Mouse (Mus musculus): ENCODE results near the gene Maml1. TPM values are rescaled to one million over a fixed set of nuclear protein-coding genes. Genes with fewer than 3 reads are reported as not detected.
A peak's percentile ranks its signal among the peaks of the same experiment; 100 is the strongest.

Maml1 gene
- total RNA-seq, 2 experiments from 2014 or later, result 11.9 to 12.5 TPM

GRCm38 (mm10) chr11:50243926-50244325, 48.2 kb downstream of the Maml1 start:
- intact Hi-C loops (cut with DNase I), result no loop called here
- no peak for DNase-seq

GRCm38 (mm10) chr11:50240235-50240911, 51.7 kb downstream of the Maml1 start:
- DNase-seq, result no peak

GRCm38 (mm10) chr11:50238821-50239791, 53.0 kb downstream of the Maml1 start:
- intact Hi-C loops (cut with DNase I), result loop anchor here (10.0 kb wide), 1 partner anchor 126 kb away; no protein-coding TSS in a partner anchor
- no peak for DNase-seq

More at GRCm38 (mm10) chr11:50240235-50240911, 51.7 kb downstream of the Maml1 start:
- intact Hi-C loops (cut with DNase I), result no loop called here

DNA sequence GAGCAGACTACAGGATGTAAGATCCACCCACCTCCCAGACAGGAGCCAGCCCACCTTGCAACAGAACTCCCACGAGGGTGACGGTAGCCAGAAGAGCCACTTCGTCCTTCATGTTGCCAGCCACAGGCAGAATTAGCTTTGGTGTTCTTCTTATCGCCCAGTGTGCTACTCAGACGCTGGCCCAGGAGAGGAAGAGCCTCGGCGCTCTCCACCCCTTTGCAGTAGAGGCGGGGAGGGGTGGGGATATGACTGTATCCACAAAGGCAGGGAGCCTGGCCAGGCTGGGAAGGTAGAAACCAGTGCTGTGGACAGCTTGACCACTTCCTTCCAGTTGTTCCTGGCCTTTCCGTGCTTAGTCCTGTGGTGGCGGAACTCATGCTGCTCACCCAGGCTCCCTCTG, 53.8 kb downstream of the Maml1 start, which contains the start of gene Ltc4s:
TSS of gene Ltc4s (minus strand) at position 293 of the 400 bp plus-strand sequence.
- DNase-seq, result no peak
- intact Hi-C loops (cut with DNase I), result loop anchor here (10.0 kb wide), 1 partner anchor 126 kb away; no protein-coding TSS in a partner anchor

DNA sequence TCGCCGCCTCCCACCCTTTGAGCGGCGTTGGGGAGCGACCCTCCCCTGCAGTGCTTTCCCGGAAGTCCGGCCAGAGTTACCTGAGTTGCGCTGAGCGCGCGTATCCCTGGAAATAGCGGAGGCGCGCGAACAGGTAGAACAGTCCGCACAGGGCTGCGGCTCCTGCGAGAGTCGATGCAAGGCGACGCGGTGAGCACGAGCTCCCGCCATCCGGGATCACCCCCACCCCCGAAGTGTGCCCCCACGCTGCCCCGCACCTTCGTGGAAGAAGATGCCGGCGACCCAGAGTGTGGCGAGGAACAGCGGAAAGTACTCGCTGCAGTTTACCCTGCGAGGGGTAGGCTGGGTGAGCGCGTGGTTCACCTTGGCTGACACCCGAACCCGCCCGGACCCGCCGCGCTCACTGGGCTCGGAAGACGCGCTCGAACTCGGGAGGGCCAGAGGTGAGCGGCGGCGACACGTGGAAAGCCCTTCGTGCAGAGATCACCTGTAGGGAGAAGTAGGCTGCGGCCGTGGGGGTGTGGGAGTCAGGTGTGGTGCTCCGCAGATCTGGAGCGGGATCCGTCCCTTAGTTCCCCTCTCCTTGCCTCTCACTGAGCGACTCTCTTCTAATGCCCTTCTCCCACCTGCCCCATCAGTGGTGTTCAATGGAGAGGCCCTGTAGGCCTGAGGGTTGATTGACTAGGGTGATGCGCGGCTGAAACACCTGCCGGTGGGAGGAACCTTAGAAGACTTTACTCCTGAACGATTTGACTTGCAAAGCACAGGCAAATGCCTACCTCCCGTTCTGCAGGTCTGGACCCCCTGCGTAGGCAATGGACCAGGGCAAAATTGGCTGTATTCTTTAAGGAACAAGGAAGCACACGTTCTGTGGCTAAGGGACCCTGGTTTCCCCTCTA, 54.9 kb downstream of the Maml1 start:
- intact Hi-C loops (cut with DNase I), result loop anchor here (10.0 kb wide), 1 partner anchor 128 kb away; no protein-coding TSS in a partner anchor
- no peak for DNase-seq

DNA sequence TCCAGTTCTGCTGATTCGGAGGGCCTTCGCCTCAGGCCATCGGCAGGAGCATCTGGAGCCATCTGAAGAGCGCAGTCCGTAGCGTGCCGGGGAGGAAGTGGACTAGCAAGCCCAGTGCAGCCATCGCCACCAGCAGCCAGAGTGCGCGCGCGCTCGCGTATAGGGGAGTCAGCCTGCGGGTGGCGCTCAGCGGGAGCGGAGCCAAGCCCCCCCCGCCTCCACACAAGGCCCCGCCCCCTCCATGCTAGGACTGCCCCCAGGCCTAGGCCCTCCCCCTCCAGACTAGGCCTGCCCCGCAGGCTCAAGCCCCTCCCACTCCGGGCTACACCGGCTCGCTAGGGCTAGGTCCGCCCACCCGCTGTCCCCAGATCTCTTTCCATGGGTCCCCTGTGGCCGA, 55.6 kb downstream of the Maml1 start:
- intact Hi-C loops (cut with DNase I), result loop anchor here (10.0 kb wide), 1 partner anchor 128 kb away; no protein-coding TSS in a partner anchor

GRCm38 (mm10) chr11:50234606-50235005, 57.5 kb downstream of the Maml1 start:
- no peak for DNase-seq
- intact Hi-C loops (cut with DNase I), result loop anchor here (10.0 kb wide), 1 partner anchor 130 kb away; no protein-coding TSS in a partner anchor

More for the DNA sequence above, 55.6 kb downstream of the Maml1 start:
- DNase-seq, result peak; percentile 86

- intact Hi-C loops (cut with DNase I), result loop anchor here (10.0 kb wide), 1 partner anchor 131 kb away; no protein-coding TSS in a partner anchor
- no peak for DNase-seq
Measured at GRCm38 (mm10) chr11:50233993-50234392, 58.1 kb downstream of the Maml1 start.

- no peak for DNase-seq
- intact Hi-C loops (cut with DNase I), result loop anchor here (10.0 kb wide), 1 partner anchor 132 kb away; no protein-coding TSS in a partner anchor
Measured at GRCm38 (mm10) chr11:50233022-50233421, 59.1 kb downstream of the Maml1 start.

DNA sequence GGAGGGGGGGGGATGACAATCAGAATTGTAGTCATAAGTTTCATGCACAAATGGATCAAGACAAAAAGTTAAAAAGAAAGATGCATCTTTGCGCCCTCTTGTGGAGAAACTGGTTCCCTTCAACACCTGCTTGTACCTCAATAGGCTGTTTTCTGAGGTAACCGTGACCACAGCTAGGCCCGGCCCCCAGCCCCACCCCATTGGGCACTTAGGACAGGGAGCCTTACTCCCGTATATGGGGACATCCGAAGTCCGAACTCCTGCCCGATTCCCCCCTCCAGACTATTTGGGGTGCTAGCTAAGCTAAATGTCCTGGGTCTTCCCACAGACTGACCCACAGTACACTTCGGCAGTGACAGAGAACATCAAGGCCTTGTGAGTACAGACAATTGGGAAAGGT, 60.7 kb downstream of the Maml1 start:
- intact Hi-C loops (cut with DNase I), result loop anchor here (10.0 kb wide), 1 partner anchor 133 kb away; no protein-coding TSS in a partner anchor
- peak; percentile 56 for DNase-seq

- no peak for DNase-seq
- intact Hi-C loops (cut with DNase I), result loop anchor here (10.0 kb wide), 1 partner anchor 134 kb away; no protein-coding TSS in a partner anchor
Measured at GRCm38 (mm10) chr11:50230481-50231304, 61.4 kb downstream of the Maml1 start.

GRCm38 (mm10) chr11:50229252-50229910, 62.7 kb downstream of the Maml1 start:
- intact Hi-C loops (cut with DNase I), result no loop called here
- DNase-seq, result peak; percentile 89

DNA sequence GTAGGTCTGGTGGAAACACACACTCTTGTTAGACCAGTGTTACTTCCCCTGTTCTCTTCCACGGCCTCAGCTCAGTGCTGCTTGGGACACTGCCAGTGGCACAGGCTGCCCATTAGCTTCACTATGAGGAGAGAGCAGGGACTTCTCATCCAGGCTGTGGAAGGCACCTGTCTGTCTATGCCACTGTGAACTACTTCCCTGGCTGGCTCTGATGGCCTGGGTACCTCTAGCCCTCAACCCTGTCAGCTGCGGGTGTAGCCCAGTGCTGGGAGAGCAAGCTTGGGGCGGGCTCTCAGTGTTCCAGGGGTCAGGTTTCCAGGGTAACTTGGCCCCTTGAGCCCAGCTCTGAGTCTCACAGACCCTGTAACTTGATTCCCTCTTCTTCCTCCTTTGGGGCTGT, 63.3 kb downstream of the Maml1 start:
- intact Hi-C loops (cut with DNase I), result no loop called here
- DNase-seq, result peak; percentile 66

DNA sequence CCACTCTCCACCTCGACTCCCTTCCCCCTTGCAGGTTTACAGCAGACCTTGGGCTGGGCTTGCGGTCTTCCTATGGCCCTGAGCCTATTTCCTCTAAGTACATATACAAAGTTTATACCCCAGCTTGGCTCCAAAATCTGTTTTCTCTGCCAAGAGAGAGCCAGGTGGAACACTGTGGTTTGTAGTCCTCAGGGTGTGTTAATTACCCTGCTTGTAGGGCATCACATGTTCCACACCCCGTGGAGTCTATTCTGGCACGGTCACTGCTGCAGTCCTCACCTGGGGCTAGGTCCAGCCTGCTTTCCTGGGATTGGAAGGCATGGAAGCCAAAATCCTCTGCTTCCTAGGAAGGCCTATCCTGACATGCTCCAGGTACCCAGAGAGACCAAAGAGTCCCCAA, 64.4 kb downstream of the Maml1 start:
- intact Hi-C loops (cut with DNase I), result no loop called here
- no peak for DNase-seq

GRCm38 (mm10) chr11:50227226-50227625, 64.9 kb downstream of the Maml1 start:
- DNase-seq, result no peak

GRCm38 (mm10) chr11:50226406-50226805, 65.7 kb downstream of the Maml1 start:
- intact Hi-C loops (cut with DNase I), result no loop called here
- DNase-seq, result no peak

More at GRCm38 (mm10) chr11:50227226-50227625, 64.9 kb downstream of the Maml1 start:
- intact Hi-C loops (cut with DNase I), result no loop called here

GRCm38 (mm10) chr11:50225611-50226378, 66.3 kb downstream of the Maml1 start:
- peak; percentile 62 for DNase-seq
- intact Hi-C loops (cut with DNase I), result no loop called here
